Mouse (Mus musculus): ENCODE results near the gene Itgb8.

Gene Itgb8

DNA sequence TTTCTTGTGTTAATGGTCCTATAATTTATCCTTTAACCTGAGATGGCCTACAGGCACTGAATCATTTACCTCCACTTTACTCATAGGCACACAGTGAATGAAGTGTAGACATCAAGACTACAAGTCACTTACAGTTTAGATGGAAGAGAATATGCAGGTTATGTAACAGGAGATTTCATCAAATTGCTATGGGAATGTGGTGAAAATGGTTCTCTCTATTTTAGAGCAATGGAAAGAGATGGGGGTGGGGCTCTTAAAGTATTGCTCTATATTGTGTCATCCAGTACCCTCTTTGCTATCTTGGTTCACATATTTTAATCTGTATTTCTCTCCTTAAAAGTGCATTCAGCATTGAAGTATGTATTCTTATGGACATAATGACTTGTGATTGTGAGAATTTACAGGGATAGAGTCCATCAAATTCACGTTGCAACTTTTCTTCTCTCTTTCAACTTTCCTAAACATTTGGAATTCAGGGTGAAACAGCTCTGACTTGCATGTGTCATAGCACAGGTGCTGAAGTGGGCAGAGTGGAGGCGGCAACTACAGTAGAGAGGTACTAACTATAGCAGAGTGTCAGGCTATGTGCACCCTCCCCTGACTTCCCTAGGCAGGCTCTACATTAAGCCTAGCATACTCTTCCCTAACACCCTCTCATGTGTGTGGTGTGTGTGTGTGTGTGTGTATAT is 29.1 kb downstream of the Itgb8 start:
- DNase-seq (ENCODE audit: low spot score in 2 of 2): peak in 1 of 2 experiments; percentile 17

DNA sequence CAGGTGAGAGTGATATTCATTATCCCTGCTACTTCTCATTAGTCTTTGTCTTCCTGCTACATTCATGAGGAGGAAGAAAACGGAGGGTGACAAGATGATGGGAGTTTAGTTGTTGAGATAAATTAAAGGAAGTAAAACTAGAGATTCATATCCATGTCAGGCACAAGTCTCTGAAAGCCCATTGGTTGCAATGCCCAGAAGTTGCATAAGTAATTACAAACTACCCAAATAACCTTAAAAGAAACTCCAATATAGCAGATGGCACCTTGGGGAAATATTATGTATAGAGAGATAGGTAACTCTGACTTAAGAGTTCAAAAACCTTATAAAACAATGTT is 31.2 kb downstream of the Itgb8 start:
- DNase-seq (ENCODE audit: low spot score in 2 of 2): no peak

GRCm38 (mm10) chr12:119206711-119207463 is 31.7 kb downstream of the Itgb8 start:
- peak; percentile 46 to 56 for DNase-seq (ENCODE audit: low spot score in 2 of 2)

DNA sequence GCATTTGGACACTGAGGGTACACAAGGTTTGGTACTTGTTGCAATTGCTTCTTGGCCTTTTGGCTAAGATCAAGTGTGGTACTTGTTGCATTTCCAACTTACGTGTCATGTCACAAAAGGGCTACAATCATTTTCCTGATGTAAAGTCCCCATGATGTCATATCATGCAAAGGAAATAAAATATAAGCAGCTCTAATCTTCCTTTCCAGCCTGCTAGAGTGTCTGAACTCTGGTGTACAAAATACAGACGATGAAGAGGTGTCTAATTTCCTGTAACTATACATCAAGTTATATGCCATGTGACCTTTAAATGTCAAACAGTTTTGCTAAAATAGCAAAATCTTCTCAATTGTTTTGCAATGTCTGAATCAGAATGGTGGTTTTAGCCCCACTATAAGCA is 34.2 kb downstream of the Itgb8 start:
- no peak for DNase-seq (ENCODE audit: low spot score in 2 of 2)

- no peak for DNase-seq (ENCODE audit: low spot score in 2 of 2)
Measured at GRCm38 (mm10) chr12:119202766-119203165, 35.8 kb downstream of the Itgb8 start.

DNA sequence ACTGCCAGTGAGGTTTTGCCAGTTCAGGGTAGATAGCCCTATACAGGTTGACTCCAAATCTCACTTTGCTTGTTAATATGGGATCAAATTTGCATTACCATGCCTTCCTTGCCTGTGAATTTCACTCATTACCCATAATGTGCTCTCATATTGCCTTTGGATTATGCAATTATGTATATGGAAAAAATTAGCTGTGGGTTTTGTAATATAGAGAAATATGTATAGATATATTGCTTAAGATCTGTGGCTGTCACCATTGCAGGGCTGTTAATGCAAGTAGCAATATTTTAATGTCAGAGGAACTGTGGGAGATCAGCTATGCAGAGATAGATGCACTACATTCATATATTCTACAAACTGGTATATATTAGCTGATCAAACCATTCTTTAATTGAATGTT is 43.5 kb downstream of the Itgb8 start:
- no peak for DNase-seq (ENCODE audit: low spot score in 2 of 2)

DNA sequence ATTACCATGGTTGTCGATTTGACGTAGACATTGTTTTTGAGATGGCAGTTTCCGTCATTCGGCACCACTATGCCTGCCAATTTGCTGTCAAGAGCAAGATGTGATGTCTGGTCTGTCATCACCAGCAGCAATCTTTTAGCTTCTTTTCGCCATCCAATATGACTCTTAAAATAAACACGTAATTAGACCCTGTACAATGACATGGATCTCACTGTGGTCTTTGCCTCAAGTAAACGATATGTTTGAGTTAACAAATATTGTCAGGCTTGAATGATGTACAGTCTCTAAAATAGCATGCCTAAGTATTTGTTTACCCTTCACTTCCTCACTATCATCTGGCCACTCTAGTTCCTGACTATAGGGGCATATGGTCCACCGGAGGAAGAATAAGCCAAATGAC is 48.8 kb downstream of the Itgb8 start:
- no peak for DNase-seq (ENCODE audit: low spot score in 2 of 2)

- no peak for DNase-seq (ENCODE audit: low spot score in 2 of 2)
Measured at GRCm38 (mm10) chr12:119185441-119185840, 53.2 kb downstream of the Itgb8 start.

DNA sequence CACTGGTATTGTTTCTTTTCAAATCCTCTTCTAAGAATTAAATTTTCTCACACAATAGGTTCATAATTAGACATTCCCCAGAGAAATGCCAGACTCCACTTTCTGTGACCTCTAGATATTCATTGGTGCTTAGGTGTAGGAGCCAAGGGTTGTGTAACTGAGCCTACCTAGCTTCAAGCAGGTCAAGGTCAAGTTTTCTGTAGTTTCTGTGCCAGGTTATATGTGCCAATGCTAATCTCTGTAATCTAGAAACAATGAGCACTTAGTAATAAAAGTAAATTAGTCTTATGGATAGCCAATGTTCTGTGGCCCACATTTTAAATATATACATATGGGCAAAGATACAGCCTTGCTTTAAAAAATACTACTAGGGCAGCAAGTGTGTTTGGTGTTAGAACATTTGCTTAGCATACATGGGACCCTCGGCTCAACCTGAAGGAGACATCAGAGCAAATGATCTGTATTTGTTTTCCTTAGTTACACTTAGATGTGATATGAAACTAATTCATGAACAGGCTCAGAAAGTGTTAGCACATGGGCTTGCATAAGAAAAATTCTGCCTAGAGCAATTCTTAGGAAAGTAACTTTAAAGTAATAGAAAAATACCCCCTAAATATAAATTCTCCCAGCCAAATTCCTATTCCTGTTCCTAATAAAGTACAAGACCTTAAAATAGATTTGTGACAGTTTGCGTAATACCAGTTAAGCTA is 56.2 kb downstream of the Itgb8 start:
- DNase-seq (ENCODE audit: low spot score in 2 of 2): no peak

DNA sequence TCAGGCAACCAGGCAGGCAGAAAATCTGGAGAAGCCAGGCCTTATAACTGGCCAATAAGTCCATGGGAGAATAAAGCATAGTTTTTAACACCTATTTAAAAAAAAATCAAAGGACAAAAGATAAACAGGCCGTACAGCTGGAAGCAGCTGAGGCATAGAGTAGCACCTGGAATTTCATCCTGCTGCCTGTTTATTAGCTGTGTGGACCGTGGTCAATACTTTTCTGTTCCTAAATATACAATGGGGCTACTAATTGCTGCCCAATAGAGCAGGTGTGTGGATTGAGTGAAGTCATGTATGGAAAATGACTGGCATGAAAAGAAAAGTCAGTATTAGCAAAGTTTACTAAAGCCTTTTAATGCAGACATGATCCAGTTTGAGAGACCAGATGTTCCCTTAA is 62.6 kb downstream of the Itgb8 start:
- no peak for DNase-seq (ENCODE audit: low spot score in 2 of 2)

GRCm38 (mm10) chr12:119169828-119170539 is 68.6 kb downstream of the Itgb8 start:
- DNase-seq (ENCODE audit: low spot score in 2 of 2): no peak

GRCm38 (mm10) chr12:119169143-119169542 is 69.5 kb downstream of the Itgb8 start:
- no peak for DNase-seq (ENCODE audit: low spot score in 2 of 2)

GRCm38 (mm10) chr12:119165115-119165514 is 73.5 kb downstream of the Itgb8 start:
- DNase-seq (ENCODE audit: low spot score in 2 of 2): no peak

DNA sequence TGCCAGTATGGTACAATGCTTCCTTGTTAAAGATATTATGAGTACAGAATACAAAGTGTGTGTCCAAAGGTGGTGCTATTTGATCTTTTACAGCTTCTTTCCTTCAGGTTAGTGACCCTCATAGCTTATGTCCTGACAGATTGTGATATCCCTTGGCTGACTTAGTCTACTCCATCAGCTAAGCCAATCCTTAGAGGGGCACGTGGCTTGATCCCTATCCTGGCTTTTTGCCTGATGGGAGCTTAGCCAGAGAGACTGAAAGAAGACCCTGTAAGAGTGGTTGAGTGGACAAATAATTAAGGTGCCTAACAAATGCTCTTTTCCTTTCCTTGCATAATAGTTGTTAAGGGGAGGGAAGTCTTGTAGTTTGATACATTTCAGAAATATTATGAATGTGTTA is 73.9 kb downstream of the Itgb8 start:
- DNase-seq (ENCODE audit: low spot score in 2 of 2): no peak

- no peak for DNase-seq (ENCODE audit: low spot score in 2 of 2)
Measured at GRCm38 (mm10) chr12:119164176-119164575, 74.4 kb downstream of the Itgb8 start.

- no peak for DNase-seq (ENCODE audit: low spot score in 2 of 2)
Measured at GRCm38 (mm10) chr12:119160786-119161185, 77.8 kb downstream of the Itgb8 start.

- no peak for DNase-seq (ENCODE audit: low spot score in 2 of 2)
Measured at GRCm38 (mm10) chr12:119159254-119159933, 79.2 kb downstream of the Itgb8 start.

DNA sequence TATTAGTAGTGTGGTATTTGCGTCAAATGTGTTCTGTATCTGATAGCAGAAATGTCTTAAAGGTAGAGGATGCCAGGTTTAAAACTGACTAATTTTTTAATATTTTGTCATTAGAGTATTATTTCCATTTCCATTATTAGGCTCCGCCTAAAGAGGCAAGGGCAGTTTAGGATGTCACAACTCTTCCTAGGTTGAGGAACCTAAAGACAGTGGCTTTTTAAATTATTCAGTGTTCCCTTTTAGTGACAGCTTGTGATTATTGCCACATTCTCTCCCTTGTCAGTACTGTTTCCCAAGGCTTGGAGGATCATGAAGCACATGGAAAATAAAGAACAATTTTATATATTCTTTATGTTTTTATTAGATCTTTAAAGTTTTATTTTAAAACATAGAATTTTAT is 80.9 kb downstream of the Itgb8 start:
- no peak for DNase-seq (ENCODE audit: low spot score in 2 of 2)

DNA sequence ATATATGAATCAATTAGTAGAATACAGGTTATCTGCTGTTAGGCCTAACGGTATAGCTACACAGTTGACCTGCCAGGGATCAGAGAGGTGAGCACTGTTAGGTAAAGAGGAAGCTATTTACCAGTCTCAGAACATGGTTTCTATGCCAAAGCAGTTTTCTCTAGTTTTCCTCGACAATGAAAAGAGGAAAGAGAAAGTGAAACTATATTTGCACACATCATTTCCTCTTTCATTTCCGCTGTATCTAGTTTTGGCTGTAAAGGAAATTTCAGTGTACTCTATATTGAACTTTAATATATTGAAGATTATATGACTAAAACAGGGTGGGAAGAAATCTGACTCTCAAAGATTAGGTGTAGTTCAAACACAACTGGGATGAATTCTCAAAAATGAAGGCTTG is 81.5 kb downstream of the Itgb8 start:
- no peak for DNase-seq (ENCODE audit: low spot score in 2 of 2)

DNA sequence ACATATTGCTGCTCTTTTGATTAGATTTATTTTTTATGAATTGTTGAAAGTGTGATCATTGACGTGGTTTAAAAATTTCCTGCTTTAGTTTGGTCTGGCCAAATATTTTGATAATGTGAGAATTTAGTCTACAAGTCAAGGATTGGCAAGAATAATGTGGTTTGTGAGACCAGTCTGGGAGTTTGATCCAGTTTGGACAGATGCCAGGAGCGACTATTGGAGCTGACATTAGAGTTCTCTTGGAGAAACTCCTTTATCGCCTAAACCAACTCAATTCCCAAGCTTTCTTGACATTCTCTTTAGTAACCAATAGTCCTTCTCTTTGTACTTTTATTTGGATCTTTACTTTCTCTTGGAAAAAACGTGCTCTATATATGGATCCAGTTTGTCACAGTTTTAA is 83.0 kb downstream of the Itgb8 start:
- no peak for DNase-seq (ENCODE audit: low spot score in 2 of 2)

- DNase-seq (ENCODE audit: low spot score in 2 of 2): no peak
Measured at GRCm38 (mm10) chr12:119150956-119151355, 87.6 kb downstream of the Itgb8 start.

DNA sequence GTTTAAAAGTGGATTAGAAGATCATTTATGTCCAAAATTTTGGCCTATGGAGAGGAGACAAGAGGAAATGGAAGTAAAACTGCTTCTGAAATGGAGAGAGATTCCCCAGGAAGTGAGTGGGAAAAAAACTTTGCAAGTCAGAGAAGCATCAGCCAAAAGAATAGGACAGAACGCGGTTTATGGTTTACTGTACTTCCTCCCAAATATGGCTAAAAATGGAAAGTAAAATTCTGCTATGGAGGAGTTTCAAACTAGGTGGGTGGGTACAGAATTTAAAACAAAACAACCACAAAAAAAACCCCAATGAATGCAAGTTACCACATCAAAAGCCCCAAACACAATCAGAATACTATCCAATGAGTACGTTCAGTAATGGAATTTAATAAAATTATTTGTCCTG is 90.8 kb downstream of the Itgb8 start:
- DNase-seq (ENCODE audit: low spot score in 2 of 2): no peak
